ENCODE assay signal across 13 mouse cellular contexts in the genomic region with DNA sequence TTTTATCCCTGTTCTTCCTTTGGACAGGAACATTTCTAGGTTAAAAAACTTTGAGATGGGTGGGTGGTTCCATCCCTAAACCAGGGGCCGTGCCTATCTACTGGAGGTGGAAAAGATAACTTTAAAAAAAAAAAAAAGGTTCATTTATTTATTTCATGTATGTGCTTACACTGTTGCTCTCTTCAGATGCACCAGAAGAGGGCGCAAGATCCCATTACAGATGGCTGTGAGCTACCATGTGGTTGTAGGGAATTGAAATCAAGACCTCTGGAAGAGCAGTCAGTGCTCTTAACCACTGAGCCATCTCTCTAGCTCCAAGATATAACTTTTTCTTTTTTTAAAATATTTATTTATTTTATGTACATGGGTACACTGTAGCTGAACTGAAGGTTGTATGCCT. TPM values are rescaled to one million over a fixed set of nuclear protein-coding genes. Genes with fewer than 3 reads are reported as not detected.
DNase-seq lines count a peak whose midpoint lies in the region; ATAC-seq and TF ChIP-seq lines count a peak whose summit lies in the region.
"Had no signal": no experiment of that assay in that cellular context is flagged by ENCODE, and none has a peak within 500 bp of the region (broad histone marks: within the 10 kb centered on the region; RNA-seq: fewer than 3 reads in every experiment).

No protein-coding gene starts in this region.

- 12% methylated on average over 2 of the region's 2 CpGs for WGBS in liver, embryonic 14.5 days (ENCODE audit: insufficient replicate concordance)

- no peak overlapping the region for H3K4me3 ChIP-seq in left cerebral cortex, adult 2 months
- no peak overlapping the region for H3K4me3 ChIP-seq in E14TG2a.4 (replicated peaks; ENCODE audit: low read length)
- no peak overlapping the region for H3K4me3 ChIP-seq in liver, embryonic 14.5 days (ENCODE audit: insufficient read depth in 1 of 2, low read depth in 2 of 2, low read length in 2 of 2)
- H3K4me3 ChIP-seq: forebrain, embryonic 12.5 days; limb, embryonic 12.5 days had no signal

- no peak for ATAC-seq in liver, embryonic 14.5 days (ENCODE audit: insufficient read depth)

- intact Hi-C loops in left cerebral cortex, adult 2 months (cut with DNase I), result loop anchor here (10.0 kb wide), 1 partner anchor 258 kb away; no protein-coding TSS in a partner anchor
- intact Hi-C loops in left cerebral cortex, postnatal 4 days (cut with DNase I), result no loop called here

- no peak overlapping the region for H3K4me2 ChIP-seq in liver, embryonic 14.5 days (ENCODE audit: low read depth)
- H3K4me2 ChIP-seq: forebrain, embryonic 12.5 days; hindbrain, embryonic 14.5 days; limb, embryonic 12.5 days had no signal

- no peak overlapping the region for H3K27ac ChIP-seq in left cerebral cortex, adult 2 months
- no peak overlapping the region for H3K27ac ChIP-seq in liver, embryonic 14.5 days
- H3K27ac ChIP-seq: forebrain, embryonic 12.5 days; hindbrain, embryonic 14.5 days; limb, embryonic 12.5 days had no signal

- H3K4me1 ChIP-seq in E14TG2a.4 (replicated peaks; ENCODE audit: low read depth, low read length), result no peaks in the 10 kb centered on the region
- H3K4me1 ChIP-seq in liver, embryonic 14.5 days (replicated peaks; ENCODE audit: control insufficient read depth in 2 of 2, insufficient read depth in 2 of 2, low read length in 1 of 2), result no peaks in the 10 kb centered on the region
- H3K4me1 ChIP-seq: forebrain, embryonic 12.5 days; limb, embryonic 12.5 days had no signal

- peak; percentile 30 for DNase-seq in embryo, embryonic 10 days (ENCODE audit: low spot score)
- no peak for DNase-seq in embryo, embryonic 9.5 days (ENCODE audit: extremely low spot score)
- DNase-seq in left cerebral cortex, adult 2 months (ENCODE audit: extremely low spot score in 1 of 2, low spot score in 2 of 2), result no peak
- DNase-seq in left cerebral cortex, postnatal 4 days, result no peak
- peak in 1 of 3 experiments; percentile 2 for DNase-seq in liver, embryonic 14.5 days (ENCODE audit: low read depth in 3 of 3, low spot score in 3 of 3)
- no peak for DNase-seq in left cerebral cortex, adult 9 months (ENCODE audit: low spot score in 2 of 2)
- no peak for DNase-seq in spleen, postnatal 10 days (ENCODE audit: low spot score in 2 of 2)
- DNase-seq: cerebellum, adult 11-12 months; heart, adult 11 months had no signal

- no peak for TF ChIP-seq EP300 in liver, embryonic 14.5 days (IDR thresholded peaks at IDR 0.05; ENCODE audit: low read depth)

- no peaks in the 10 kb centered on the region for H3K27me3 ChIP-seq in E14TG2a.4 (ENCODE audit: insufficient read depth, low read length)
- no peaks in the 10 kb centered on the region for H3K27me3 ChIP-seq in liver, embryonic 14.5 days (ENCODE audit: control insufficient read depth, insufficient read depth, low read length)
- H3K27me3 ChIP-seq: forebrain, embryonic 12.5 days; limb, embryonic 12.5 days had no signal

- peak; percentile 36 for TF ChIP-seq CTCF in left cerebral cortex, adult 2 months (IDR thresholded peaks at IDR 0.05)
- TF ChIP-seq CTCF in E14TG2a.4 (conservative IDR thresholded peaks at IDR 0.05; ENCODE audit: low read length), result peak; percentile 37
- peak; percentile 7; the same call in 1 of the 2 replicates for TF ChIP-seq CTCF in liver, embryonic 14.5 days (IDR thresholded peaks at IDR 0.05; ENCODE audit: low read depth)

- no peaks in the 10 kb centered on the region for H3K9me3 ChIP-seq in E14TG2a.4 (ENCODE audit: low read length)
- H3K9me3 ChIP-seq in liver, embryonic 14.5 days (ENCODE audit: control insufficient read depth, low read length), result no peaks in the 10 kb centered on the region
- H3K9me3 ChIP-seq: forebrain, embryonic 12.5 days; limb, embryonic 12.5 days had no signal

- H3K9ac ChIP-seq in liver, embryonic 14.5 days (replicated peaks), result no peak overlapping the region
- H3K9ac ChIP-seq: forebrain, embryonic 12.5 days; hindbrain, embryonic 14.5 days; limb, embryonic 12.5 days had no signal

- no peaks in the 10 kb centered on the region for H3K36me3 ChIP-seq in E14TG2a.4 (ENCODE audit: insufficient read depth, low read length)
- H3K36me3 ChIP-seq in liver, embryonic 14.5 days (replicated peaks; ENCODE audit: control insufficient read depth, insufficient read depth, low read depth), result no peaks in the 10 kb centered on the region
- H3K36me3 ChIP-seq: forebrain, embryonic 12.5 days; limb, embryonic 12.5 days had no signal

RNA-seq across cellular contexts. Expression of a gene that starts 54.1 kb away (rescaled TPM):
- total RNA-seq in left cerebral cortex, adult 2 months (2021), result 100 to 1,000 TPM; 182 to 201 TPM
- 100 to 1,000 TPM; 174 to 191 TPM for total RNA-seq in left cerebral cortex, postnatal 4 days (2021)
- polyA plus RNA-seq in liver, embryonic 14.5 days (2012; rRNA removed), result 4.2 and 5.4 TPM in 2 replicates
- 10.3 and 11.6 TPM in 2 replicates for polyA plus RNA-seq in liver, embryonic 14.5 days (2014; fragmentation: Nextera tagmentation; extraction: Ambion mirVana)
